Mouse (Mus musculus) olfactory bulb, adult 2 months (tissue): ENCODE data around the gene Aptx.

Experiments used
- CTCF ChIP-seq: fragments of 200-500 bp; IDR thresholded peaks from 2 replicates; pipeline ENCODE4 v1.5.1; 2012; ENCODE audit warnings: low read depth, mild to moderate bottlenecking, low read length, moderate library complexity; ENCODE audit not compliant: insufficient read depth
- POLR2A ChIP-seq: fragments of 200-500 bp; IDR thresholded peaks from 2 replicates; pipeline ENCODE4 v1.6.1; 2012; ENCODE audit warnings: mild to moderate bottlenecking, low read depth, low read length, moderate library complexity; ENCODE audit not compliant: insufficient read depth

- TF ChIP-seq CTCF = no peak
- TF ChIP-seq POLR2A = no peak
These were observed 11.9 kb downstream of the Aptx start for GRCm38 (mm10) chr4:40691100-40691499.
